Mouse (Mus musculus) lung, postnatal 14 days (tissue): ENCODE results near the gene Gm21833.
"Not testable (repeated sequence)": the region's sequence is repeated elsewhere in the genome, so short reads cannot be mapped to it uniquely, and the experiment has no call there.

Experiments
- DNase-seq: peaks from one replicate; pipeline ENCODE4 v3.0.0; 2021

Gm21833 gene

GRCm38 (mm10) chr16:82828082-82828481 lies at the start of gene Gm21833:
Gene Gm21833, plus strand, starts transcription at chr16:82828382.
- DNase-seq: not testable (repeated sequence)

- DNase-seq: no peak
These were observed 38.7 kb upstream of the Gm21833 start for GRCm38 (mm10) chr16:82789521-82789920.

GRCm38 (mm10) chr16:82796489-82796888 lies 31.7 kb upstream of the Gm21833 start:
- DNase-seq: no peak

GRCm38 (mm10) chr16:82815255-82815654 lies 12.9 kb upstream of the Gm21833 start:
- DNase-seq: no peak

GRCm38 (mm10) chr16:82816615-82817014 lies 11.6 kb upstream of the Gm21833 start:
- no peak for DNase-seq

GRCm38 (mm10) chr16:82855752-82856151 lies 27.6 kb downstream of the Gm21833 start:
- no peak for DNase-seq

- DNase-seq: no peak
These were observed 36.4 kb downstream of the Gm21833 start for GRCm38 (mm10) chr16:82864590-82864989.
